Mouse (Mus musculus): Measurements from ENCODE around the gene Elk1.

The Elk1 gene

GRCm38 (mm10) chrX:20950191-20950880 is at the start of gene Elk1:
Gene Elk1 (minus strand): TSS chrX:20950608.
- peak; percentile 67 to 74 for DNase-seq (ENCODE audit: low read depth in 2 of 2, low spot score in 2 of 2)

- no peak for DNase-seq (ENCODE audit: low read depth in 2 of 2, low spot score in 2 of 2)
Observed at GRCm38 (mm10) chrX:20980901-20981300, 30.5 kb upstream of the Elk1 start.

- DNase-seq (ENCODE audit: low read depth in 2 of 2, low spot score in 2 of 2), result peak; percentile 74 to 81
Observed at GRCm38 (mm10) chrX:20961477-20962378, 11.3 kb upstream of the Elk1 start, which contains the start of gene Uxt. Gene Uxt (minus strand): TSS chrX:20962017.

GRCm38 (mm10) chrX:20946055-20946454 is 4.4 kb downstream of the Elk1 start:
- peak; percentile 3 to 19 for DNase-seq (ENCODE audit: low read depth in 2 of 2, low spot score in 2 of 2)

- DNase-seq (ENCODE audit: low read depth in 2 of 2, low spot score in 2 of 2), result no peak
Observed at GRCm38 (mm10) chrX:20931963-20932362, 18.4 kb downstream of the Elk1 start.

GRCm38 (mm10) chrX:20931364-20931763 is 19.0 kb downstream of the Elk1 start, which contains the start of gene Cfp:
Gene Cfp (minus strand): TSS chrX:20931555.
- DNase-seq (ENCODE audit: low read depth in 2 of 2, low spot score in 2 of 2), result no peak

GRCm38 (mm10) chrX:20929859-20930258 is 20.5 kb downstream of the Elk1 start:
- no peak for DNase-seq (ENCODE audit: low read depth in 2 of 2, low spot score in 2 of 2)

GRCm38 (mm10) chrX:20924976-20925375 is 25.4 kb downstream of the Elk1 start:
- no peak for DNase-seq (ENCODE audit: low read depth in 2 of 2, low spot score in 2 of 2)

- no peak for DNase-seq (ENCODE audit: low read depth in 2 of 2, low spot score in 2 of 2)
Observed at GRCm38 (mm10) chrX:20923506-20923905, 26.9 kb downstream of the Elk1 start.

GRCm38 (mm10) chrX:20921366-20921765 is 29.0 kb downstream of the Elk1 start:
- no peak for DNase-seq (ENCODE audit: low read depth in 2 of 2, low spot score in 2 of 2)

GRCm38 (mm10) chrX:20920844-20921364 is 29.5 kb downstream of the Elk1 start, which contains the start of gene Syn1:
Gene Syn1 (minus strand): TSS chrX:20921004.
- peak; percentile 42 to 63 for DNase-seq (ENCODE audit: low read depth in 2 of 2, low spot score in 2 of 2)

- no peak for DNase-seq (ENCODE audit: low read depth in 2 of 2, low spot score in 2 of 2)
Observed at GRCm38 (mm10) chrX:20920249-20920843, 30.1 kb downstream of the Elk1 start.

- DNase-seq (ENCODE audit: low read depth in 2 of 2, low spot score in 2 of 2), result no peak
Observed at GRCm38 (mm10) chrX:20915075-20915474, 35.3 kb downstream of the Elk1 start.

GRCm38 (mm10) chrX:20913726-20914125 is 36.7 kb downstream of the Elk1 start:
- DNase-seq (ENCODE audit: low read depth in 2 of 2, low spot score in 2 of 2), result no peak

- DNase-seq (ENCODE audit: low read depth in 2 of 2, low spot score in 2 of 2), result no peak
Observed at GRCm38 (mm10) chrX:20910074-20910473, 40.3 kb downstream of the Elk1 start.
